Mouse (Mus musculus) hindbrain, postnatal 0 days (tissue): ENCODE data around the gene Mast3. TPM values are rescaled to one million over a fixed set of nuclear protein-coding genes. Genes with fewer than 3 reads are reported as not detected.

ENCODE experiments used
- ATAC-seq: fragments of 200-750 bp; cut with Nextera tagmentation; 2 replicates; pipeline ENCODE4 v1.8.0; 2017; ENCODE audit warnings: mild to moderate bottlenecking, moderate TSS enrichment, moderate library complexity
- DNase-seq: peaks from one replicate; pipeline ENCODE4 v3.0.0-alpha.2; 2015; ENCODE audit warnings: low spot score
- H3K27ac ChIP-seq: fragments of 300-500 bp; sonication (generic); 2 replicates; pipeline ENCODE4 v1.5.1; 2014; ENCODE audit warnings: mild to moderate bottlenecking
- H3K27me3 ChIP-seq: fragments of 300-500 bp; sonication (generic); 2 replicates; pipeline ENCODE4 v1.6.1; 2014; ENCODE audit warnings: low read length, mixed read lengths; ENCODE audit not compliant: insufficient read depth
- H3K36me3 ChIP-seq: fragments of 300-500 bp; sonication (generic); 2 replicates; pipeline ENCODE4 v1.6.1; 2014; ENCODE audit warnings: low read length, mixed read lengths; ENCODE audit not compliant: insufficient read depth
- H3K4me1 ChIP-seq: fragments of 300-500 bp; sonication (generic); 2 replicates; pipeline ENCODE4 v1.6.1; 2014; ENCODE audit warnings: antibody characterized with exemption, low read length, mixed read lengths; ENCODE audit not compliant: insufficient read depth
- H3K4me2 ChIP-seq: fragments of 300-500 bp; sonication (generic); 2 replicates; pipeline ENCODE4 v1.6.1; 2014; ENCODE audit warnings: low read depth, mild to moderate bottlenecking, low read length, moderate library complexity, mixed read lengths
- H3K4me3 ChIP-seq: fragments of 300-500 bp; sonication (generic); 2 replicates; pipeline ENCODE4 v1.5.1; 2014; ENCODE audit warnings: low read length
- H3K9ac ChIP-seq: fragments of 300-500 bp; sonication (generic); replicated peaks from 2 replicates; pipeline ENCODE4 v1.6.1; 2014; ENCODE audit warnings: mild to moderate bottlenecking, low read length, moderate library complexity, mixed read lengths
- H3K9me3 ChIP-seq: fragments of 300-500 bp; sonication (generic); 2 replicates; pipeline ENCODE4 v1.6.1; 2016; ENCODE audit warnings: low read length, mixed read lengths
- CTCF ChIP-seq: IDR thresholded peaks from 2 replicates; pipeline ENCODE4 v1.5.1; 2016; ENCODE audit warnings: antibody characterized with exemption, control low read depth, low read depth
- WGBS: fragments of 180-500 bp; shearing (Covaris S2); extraction: QIAGEN DNeasy Blood & Tissue Kit; methylation state at CpG from one replicate; pipeline ENCODE4 v1.1.7; 2014; 5-methylcytosine and 5-hydroxymethylcytosine counted together
- polyA plus RNA-seq: library from polyadenylated mRNA; unstranded; fragments of >200 nt; fragmentation: Nextera tagmentation; extraction: Ambion mirVana; gene quantifications from 2 replicates; pipeline ENCODE4 v1.2.1, GENCODE M21; 2015
- total RNA-seq: library from RNA; depleted of rRNA; stranded (reverse); fragments of >200 nt; gene quantifications from 2 replicates; pipeline ENCODE4 v1.2.3, GENCODE M21; 2014; rRNA removed

Mast3 gene
- total RNA-seq, result 35.2 and 42.1 TPM in 2 replicates
- polyA plus RNA-seq, result 16.2 and 16.7 TPM in 2 replicates

GRCm38 (mm10) chr8:70804481-70805206 is at the start of gene Mast3:
Gene Mast3, minus strand, starts transcription at chr8:70805054.
- Histone ChIP-seq H3K9me3 (no peaks in the 10 kb centered on the region), H3K4me3 (peak within 1 kb of the TSS; percentile 45), H3K9ac (peak within 1 kb of the TSS; percentile 38), H3K36me3 (no peaks in the 10 kb centered on the region), H3K4me1 (peaks cover 12% of the 10 kb centered on the region), H3K4me2 (peak within 1 kb of the TSS; percentile 71), H3K27me3 (peaks cover 15% of the 10 kb centered on the region), H3K27ac (no peak within 1 kb of the TSS)
- ATAC-seq (peak; percentile 81), DNase-seq (peak; percentile 84)
- no peak for TF ChIP-seq CTCF
- WGBS, result 1% methylated on average over 45 of the region's 45 CpGs

- DNase-seq, result no peak
- no peaks in the 10 kb centered on the region for H3K27me3 ChIP-seq
- H3K9ac ChIP-seq, result no peak overlapping the region
- no peak overlapping the region for H3K27ac ChIP-seq
- H3K4me2 ChIP-seq, result no peak overlapping the region
- 80% methylated on average over 2 of the region's 2 CpGs for WGBS
- no peaks in the 10 kb centered on the region for H3K9me3 ChIP-seq
- TF ChIP-seq CTCF, result no peak
- H3K36me3 ChIP-seq, result no peaks in the 10 kb centered on the region
- peaks cover 12% of the 10 kb centered on the region; the same call in 1 of the 2 replicates for H3K4me1 ChIP-seq
- no peak overlapping the region for H3K4me3 ChIP-seq
- ATAC-seq, result no peak
Observed at GRCm38 (mm10) chr8:70853863-70854262, 49.0 kb upstream of the Mast3 start.

- no peak overlapping the region for H3K4me3 ChIP-seq
- H3K36me3 ChIP-seq, result no peaks in the 10 kb centered on the region
- H3K4me2 ChIP-seq, result no peak overlapping the region
- 92% methylated on average over 41 of the region's 41 CpGs for WGBS
- H3K9ac ChIP-seq, result no peak overlapping the region
- no peaks in the 10 kb centered on the region for H3K9me3 ChIP-seq
- no peak overlapping the region for H3K27ac ChIP-seq
- no peak for TF ChIP-seq CTCF
- no peak for ATAC-seq
- H3K4me1 ChIP-seq, result peaks cover 12% of the 10 kb centered on the region; the same call in 1 of the 2 replicates
- H3K27me3 ChIP-seq, result no peaks in the 10 kb centered on the region
- DNase-seq, result no peak
Observed at GRCm38 (mm10) chr8:70852595-70853231, 47.9 kb upstream of the Mast3 start.

GRCm38 (mm10) chr8:70851837-70852236 is 47.0 kb upstream of the Mast3 start:
- Histone ChIP-seq H3K9ac (no peak overlapping the region), H3K4me2 (no peak overlapping the region), H3K9me3 (no peaks in the 10 kb centered on the region), H3K36me3 (no peaks in the 10 kb centered on the region), H3K27ac (no peak overlapping the region), H3K4me3 (no peak overlapping the region), H3K27me3 (no peaks in the 10 kb centered on the region), H3K4me1 (peaks cover 8% of the 10 kb centered on the region; the same call in 1 of the 2 replicates)
- WGBS, result 63% methylated on average over 6 of the region's 6 CpGs
- no peak for TF ChIP-seq CTCF
- DNase-seq (no peak), ATAC-seq (no peak; the same call in 1 of the 2 replicates)

- Histone ChIP-seq H3K27me3 (no peaks in the 10 kb centered on the region), H3K36me3 (no peaks in the 10 kb centered on the region), H3K4me1 (no peaks in the 10 kb centered on the region), H3K9me3 (no peaks in the 10 kb centered on the region), H3K27ac (no peak overlapping the region), H3K4me2 (no peak overlapping the region), H3K4me3 (no peak overlapping the region), H3K9ac (no peak overlapping the region)
- no peak for TF ChIP-seq CTCF
- DNase-seq (no peak), ATAC-seq (no peak)
- WGBS, result 91% methylated on average over 4 of the region's 4 CpGs
Observed at GRCm38 (mm10) chr8:70850947-70851346, 46.1 kb upstream of the Mast3 start.

GRCm38 (mm10) chr8:70850132-70850845 is 45.4 kb upstream of the Mast3 start:
- Histone ChIP-seq H3K4me1 (no peaks in the 10 kb centered on the region), H3K4me3 (no peak overlapping the region), H3K9me3 (no peaks in the 10 kb centered on the region), H3K36me3 (no peaks in the 10 kb centered on the region), H3K27me3 (no peaks in the 10 kb centered on the region), H3K9ac (no peak overlapping the region), H3K27ac (no peak overlapping the region), H3K4me2 (no peak overlapping the region)
- ATAC-seq (no peak), DNase-seq (no peak)
- WGBS, result 76% methylated on average over 7 of the region's 7 CpGs
- TF ChIP-seq CTCF, result no peak
